Mouse (Mus musculus): ENCODE measurements at regions not wholly inside any gene's neighbourhood (a gene's known extent, or its start where the extent isn't known, plus 50 kb on each side); places are given as distances from the start of the nearest gene placed in this dataset.

GRCm38 (mm10) chr7:123907946-123908840 is 74.5 kb upstream of the Hs3st4 start:
- DNase-seq (ENCODE audit: low spot score in 2 of 2): no peak

- DNase-seq (ENCODE audit: low spot score in 2 of 2): no peak
Observed at GRCm38 (mm10) chr7:123921461-123921860, 61.2 kb upstream of the Hs3st4 start.

- DNase-seq (ENCODE audit: low spot score in 2 of 2): no peak
Observed at GRCm38 (mm10) chr7:123932486-123932885, 50.2 kb upstream of the Hs3st4 start.

Measured in frontal cortex, postnatal 14 days (tissue).